Mouse (Mus musculus) hindbrain, embryonic 14.5 days (tissue): ENCODE results near the gene Apex1. TPM values are rescaled to one million over a fixed set of nuclear protein-coding genes. Genes with fewer than 3 reads are reported as not detected.
A peak's percentile ranks its signal among the peaks of the same experiment; 100 is the strongest.
"Not testable (repeated sequence)": the region's sequence is repeated elsewhere in the genome, so short reads cannot be mapped to it uniquely, and the experiment has no call there.

Experiments
- ATAC-seq: fragments of 200-750 bp; cut with Nextera tagmentation; 2 replicates; pipeline ENCODE4 v1.8.0; 2017; ENCODE audit warnings: moderate number of reproducible peaks, mild to moderate bottlenecking, moderate TSS enrichment, moderate library complexity; ENCODE audit not compliant: low FRiP score
- DNase-seq: peaks from one replicate; pipeline ENCODE4 v3.0.0-alpha.2; 2015; ENCODE audit warnings: low spot score
- H3K27ac ChIP-seq: fragments of 300-500 bp; sonication (generic); 2 replicates; pipeline ENCODE4 v1.5.1; 2014; ENCODE audit warnings: mild to moderate bottlenecking, moderate library complexity
- H3K27me3 ChIP-seq: fragments of 300-500 bp; sonication (generic); 2 replicates; pipeline ENCODE4 v1.6.1; 2014; ENCODE audit warnings: mild to moderate bottlenecking, low read length, mixed read lengths; ENCODE audit not compliant: control insufficient read depth, insufficient read depth
- H3K36me3 ChIP-seq: fragments of 300-500 bp; sonication (generic); replicated peaks from 2 replicates; pipeline ENCODE4 v1.6.1; 2014; ENCODE audit not compliant: control insufficient read depth, insufficient read depth
- H3K4me1 ChIP-seq: fragments of 300-500 bp; sonication (generic); replicated peaks from 2 replicates; pipeline ENCODE4 v1.6.1; 2014; ENCODE audit warnings: antibody characterized with exemption, low read length, mixed read lengths; ENCODE audit not compliant: control insufficient read depth, insufficient read depth
- H3K4me2 ChIP-seq: fragments of 300-500 bp; sonication (generic); replicated peaks from 2 replicates; pipeline ENCODE4 v1.6.1; 2014; ENCODE audit warnings: mild to moderate bottlenecking, moderate library complexity
- H3K4me3 ChIP-seq: fragments of 300-500 bp; sonication (generic); replicated peaks from 2 replicates; pipeline ENCODE4 v1.5.1; 2014; ENCODE audit warnings: mild to moderate bottlenecking, low read length
- H3K9ac ChIP-seq: fragments of 300-500 bp; sonication (generic); 2 replicates; pipeline ENCODE4 v1.6.1; 2014
- H3K9me3 ChIP-seq: fragments of 300-500 bp; sonication (generic); 2 replicates; pipeline ENCODE4 v1.6.1; 2016; ENCODE audit warnings: low read length; ENCODE audit not compliant: control insufficient read depth
- WGBS: fragments of 180-500 bp; shearing (Covaris S2); extraction: QIAGEN DNeasy Blood & Tissue Kit; methylation state at CpG from one replicate; pipeline ENCODE4 v1.1.7; 2014; 5-methylcytosine and 5-hydroxymethylcytosine counted together
- polyA plus RNA-seq: library from polyadenylated mRNA; unstranded; fragments of >200 nt; fragmentation: Nextera tagmentation; extraction: Ambion mirVana; gene quantifications from 2 replicates; pipeline ENCODE4 v1.2.1, GENCODE M21; 2014

The Apex1 gene
- polyA plus RNA-seq, 1 experiment from 2014 or later: 165 TPM

GRCm38 (mm10) chr14:50923437-50923836 lies 1.3 kb upstream of the Apex1 start:
- ATAC-seq: not testable (repeated sequence)
- 86% methylated on average over 1 of the region's 1 CpGs for WGBS

GRCm38 (mm10) chr14:50925111-50925920 lies 548 bp downstream of the Apex1 start:
- peak overlapping the region; percentile 86 for H3K27ac ChIP-seq
- peak overlapping the region; percentile 71 for H3K9ac ChIP-seq
- WGBS: 1% methylated on average over 38 of the region's 38 CpGs
- no peak for ATAC-seq
- H3K36me3 ChIP-seq: peaks cover 37% of the 10 kb centered on the region
- H3K27me3 ChIP-seq: no peaks in the 10 kb centered on the region
- peaks cover 31% of the 10 kb centered on the region for H3K4me1 ChIP-seq
- peak overlapping the region; percentile 90 for H3K4me2 ChIP-seq
- no peak for DNase-seq
- peak overlapping the region; percentile 64 for H3K4me3 ChIP-seq
- H3K9me3 ChIP-seq: no peaks in the 10 kb centered on the region

More at GRCm38 (mm10) chr14:50923437-50923836, 1.3 kb upstream of the Apex1 start:
- Histone ChIP-seq H3K4me3 (peak overlapping the region; percentile 64), H3K9ac (peak overlapping the region; percentile 71), H3K36me3 (peaks cover 41% of the 10 kb centered on the region), H3K4me1 (peaks cover 19% of the 10 kb centered on the region), H3K4me2 (peak overlapping the region; percentile 90)
- not testable (repeated sequence) for H3K9me3 ChIP-seq, DNase-seq, H3K27me3 ChIP-seq, H3K27ac ChIP-seq

- no peaks in the 10 kb centered on the region for H3K27me3 ChIP-seq
- 0 out of 2 replicates have a peak overlapping the region, but pooled peaks have one; percentile 15 for H3K4me2 ChIP-seq
- peaks cover 36% of the 10 kb centered on the region for H3K36me3 ChIP-seq
- DNase-seq (no peak), ATAC-seq (no peak)
- H3K4me1 ChIP-seq: peaks cover 36% of the 10 kb centered on the region
- no peak overlapping the region for H3K9ac ChIP-seq
- no peaks in the 10 kb centered on the region for H3K9me3 ChIP-seq
- H3K4me3 ChIP-seq: no peak overlapping the region
- WGBS: 76% methylated on average over 3 of the region's 3 CpGs
- H3K27ac ChIP-seq: no peak overlapping the region
These were observed 2.6 kb downstream of the Apex1 start for GRCm38 (mm10) chr14:50927366-50927765.

- H3K27ac ChIP-seq: peak overlapping the region; percentile 87
- no peaks in the 10 kb centered on the region for H3K27me3 ChIP-seq
- no peak for DNase-seq
- peaks cover 36% of the 10 kb centered on the region for H3K36me3 ChIP-seq
- peak overlapping the region; percentile 95 for H3K4me2 ChIP-seq
- H3K4me1 ChIP-seq: peaks cover 29% of the 10 kb centered on the region
- 22% methylated on average over 10 of the region's 10 CpGs for WGBS
- peak overlapping the region; percentile 90 for H3K4me3 ChIP-seq
- no peak for ATAC-seq
- peak overlapping the region; percentile 100 for H3K9ac ChIP-seq
- no peaks in the 10 kb centered on the region for H3K9me3 ChIP-seq
These were observed 5.2 kb downstream of the Apex1 start for GRCm38 (mm10) chr14:50929951-50930350.

GRCm38 (mm10) chr14:50930377-50930753 lies 5.6 kb downstream of the Apex1 start:
- Histone ChIP-seq H3K4me3 (peak overlapping the region; percentile 90), H3K27ac (peak overlapping the region; percentile 87), H3K9me3 (no peaks in the 10 kb centered on the region), H3K4me1 (peaks cover 29% of the 10 kb centered on the region), H3K4me2 (peak overlapping the region; percentile 95), H3K27me3 (no peaks in the 10 kb centered on the region), H3K36me3 (peaks cover 36% of the 10 kb centered on the region), H3K9ac (peak overlapping the region; percentile 100)
- peak; percentile 26 for DNase-seq
- peak; percentile 49 for ATAC-seq
- WGBS: under 1% methylated on average over 35 of the region's 38 CpGs

- peak; percentile 100 for ATAC-seq
- peak; percentile 98 for DNase-seq
- Histone ChIP-seq H3K4me1 (peaks cover 23% of the 10 kb centered on the region), H3K27me3 (no peaks in the 10 kb centered on the region), H3K36me3 (peaks cover 35% of the 10 kb centered on the region), H3K4me2 (peak within 1 kb of the TSS; percentile 95), H3K9ac (peak within 1 kb of the TSS; percentile 100), H3K4me3 (peak within 1 kb of the TSS; percentile 90), H3K27ac (peak within 1 kb of the TSS; percentile 87), H3K9me3 (no peaks in the 10 kb centered on the region)
- under 1% methylated on average over 67 of the region's 68 CpGs for WGBS
These were observed 6.2 kb downstream of the Apex1 start, which contains the start of the genes Pip4p1 and Pnp for GRCm38 (mm10) chr14:50930754-50931492. Gene Pip4p1 (minus strand): TSS chr14:50930856. Gene Pnp (plus strand): TSS chr14:50931082.

GRCm38 (mm10) chr14:50931493-50932020 lies 6.8 kb downstream of the Apex1 start:
- no peak for DNase-seq

GRCm38 (mm10) chr14:50936649-50937048 lies 11.9 kb downstream of the Apex1 start:
- no peak overlapping the region for H3K4me3 ChIP-seq
- ATAC-seq: no peak
- H3K9me3 ChIP-seq: no peaks in the 10 kb centered on the region
- no peaks in the 10 kb centered on the region for H3K36me3 ChIP-seq
- no peak for DNase-seq
- no peak overlapping the region for H3K9ac ChIP-seq
- H3K27me3 ChIP-seq: no peaks in the 10 kb centered on the region
- H3K4me1 ChIP-seq: peaks cover 3% of the 10 kb centered on the region; the same call in 1 of the 2 replicates
- H3K27ac ChIP-seq: no peak overlapping the region
- no peak overlapping the region for H3K4me2 ChIP-seq
- WGBS: 76% methylated on average over 1 of the region's 1 CpGs

More at GRCm38 (mm10) chr14:50931493-50932020, 6.8 kb downstream of the Apex1 start:
- Histone ChIP-seq H3K4me2 (peak overlapping the region; percentile 65), H3K27ac (peak overlapping the region; percentile 85), H3K9me3 (no peaks in the 10 kb centered on the region), H3K27me3 (no peaks in the 10 kb centered on the region), H3K4me1 (peaks cover 17% of the 10 kb centered on the region; the same call in 1 of the 2 replicates), H3K36me3 (peaks cover 28% of the 10 kb centered on the region), H3K4me3 (peak overlapping the region; percentile 90), H3K9ac (peak overlapping the region; percentile 59)
- WGBS: 10% methylated on average over 12 of the region's 12 CpGs
- ATAC-seq: no peak
